Mouse (Mus musculus) lung, embryonic 16.5 days (tissue): ENCODE measurements at regions not wholly inside any gene's neighbourhood (a gene's known extent, or its start where the extent isn't known, plus 50 kb on each side); places are given as distances from the start of the nearest gene placed in this dataset.

ENCODE experiments used
- ATAC-seq: fragments of 200-750 bp; cut with Nextera tagmentation; 2 replicates; pipeline ENCODE4 v1.8.0; 2017; ENCODE audit warnings: low read depth, mild to moderate bottlenecking, moderate library complexity
- H3K27ac ChIP-seq: fragments of 300-500 bp; sonication (generic); 2 replicates; pipeline ENCODE4 v1.5.1; 2014; ENCODE audit warnings: mild to moderate bottlenecking, control low read depth, low read length
- H3K27me3 ChIP-seq: fragments of 300-500 bp; sonication (generic); 2 replicates; pipeline ENCODE4 v1.6.1; 2014; ENCODE audit warnings: low read depth, low read length, mixed read lengths; ENCODE audit not compliant: control insufficient read depth, insufficient read depth
- H3K36me3 ChIP-seq: fragments of 300-500 bp; sonication (generic); 2 replicates; pipeline ENCODE4 v1.6.1; 2014; ENCODE audit warnings: low read length; ENCODE audit not compliant: control insufficient read depth, insufficient read depth
- H3K4me1 ChIP-seq: fragments of 300-500 bp; sonication (generic); replicated peaks from 2 replicates; pipeline ENCODE4 v1.6.1; 2014; ENCODE audit warnings: low read length, mixed read lengths; ENCODE audit not compliant: control insufficient read depth, insufficient read depth
- H3K4me2 ChIP-seq: fragments of 300-500 bp; sonication (generic); 2 replicates; pipeline ENCODE4 v1.6.1; 2014; ENCODE audit warnings: low read depth, low read length, control low read depth
- H3K4me3 ChIP-seq: fragments of 300-500 bp; sonication (generic); 2 replicates; pipeline ENCODE4 v1.5.1; 2014; ENCODE audit warnings: mild to moderate bottlenecking, low read length, control low read depth
- H3K9ac ChIP-seq: fragments of 300-500 bp; sonication (generic); 2 replicates; pipeline ENCODE4 v1.6.1; 2014; ENCODE audit warnings: low read length, control low read depth
- H3K9me3 ChIP-seq: fragments of 300-500 bp; sonication (generic); 2 replicates; pipeline ENCODE4 v1.6.1; 2016; ENCODE audit warnings: low read length; ENCODE audit not compliant: control insufficient read depth
- WGBS: fragments of 180-500 bp; shearing (Covaris S2); extraction: QIAGEN DNeasy Blood & Tissue Kit; methylation state at CpG from one replicate; pipeline ENCODE4 v1.1.7; 2014; 5-methylcytosine and 5-hydroxymethylcytosine counted together

DNA sequence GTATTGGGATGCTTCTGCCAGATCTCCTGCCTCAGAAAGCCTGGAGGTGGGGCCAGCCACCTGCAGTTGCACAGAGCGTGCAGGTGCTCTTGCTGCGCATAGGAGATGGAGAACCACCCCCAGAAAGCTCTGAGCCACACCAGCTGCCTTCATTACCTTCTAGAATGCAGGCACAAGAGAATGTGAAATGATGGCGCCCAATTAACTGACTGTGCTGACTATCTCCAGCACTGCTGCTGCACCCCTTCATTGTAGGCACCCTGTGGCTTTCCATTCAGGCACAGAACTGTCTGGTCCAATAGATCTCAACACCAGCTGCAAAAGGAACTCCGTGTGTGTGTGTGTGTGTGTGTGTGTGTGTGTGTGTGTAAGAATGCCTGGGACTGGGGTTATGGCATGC lies 138.6 kb downstream of the H2al1j start:
- Histone ChIP-seq H3K27me3 (no peaks in the 10 kb centered on the region), H3K27ac (no peak overlapping the region), H3K4me1 (no peaks in the 10 kb centered on the region), H3K36me3 (no peaks in the 10 kb centered on the region), H3K9me3 (no peaks in the 10 kb centered on the region), H3K9ac (no peak overlapping the region), H3K4me2 (no peak overlapping the region), H3K4me3 (no peak overlapping the region)
- WGBS, result 74% methylated on average over 4 of the region's 4 CpGs
- ATAC-seq, result no peak

DNA sequence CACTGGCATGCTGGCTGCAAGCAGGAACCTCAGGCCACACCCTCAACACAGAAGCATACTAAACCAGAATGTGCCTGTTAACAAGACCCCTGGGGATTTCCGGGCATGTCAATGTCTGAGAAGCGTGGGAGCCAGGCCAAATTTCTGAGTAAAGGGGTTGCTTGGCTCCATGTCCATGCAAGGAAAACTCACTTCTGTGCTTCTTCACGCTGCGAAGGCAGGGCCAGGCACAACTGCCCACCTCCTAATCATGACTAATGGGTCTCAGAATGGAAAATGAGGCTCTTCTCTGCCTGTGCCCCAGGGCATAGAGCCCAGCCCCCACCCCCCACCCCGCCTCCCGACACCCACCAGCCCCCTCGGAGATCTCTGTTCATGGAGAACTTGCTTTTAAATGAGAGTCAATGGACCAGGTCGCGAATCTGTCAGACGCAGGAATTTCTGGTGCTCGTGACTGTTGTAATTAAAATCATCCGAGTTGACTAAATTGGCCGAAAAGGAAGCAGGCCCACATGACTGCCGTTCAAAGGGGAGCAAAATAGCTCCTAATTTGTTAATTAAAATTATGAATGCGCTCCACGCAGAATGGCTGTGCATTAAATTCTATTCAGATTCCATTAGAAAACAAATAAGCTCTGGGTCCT lies 152.2 kb downstream of the H2al1j start:
- H3K4me1 ChIP-seq, result no peaks in the 10 kb centered on the region
- no peaks in the 10 kb centered on the region; the same call in 1 of the 2 replicates for H3K27me3 ChIP-seq
- no peaks in the 10 kb centered on the region for H3K9me3 ChIP-seq
- no peaks in the 10 kb centered on the region for H3K36me3 ChIP-seq
- no peak overlapping the region for H3K9ac ChIP-seq
- no peak overlapping the region for H3K27ac ChIP-seq
- 74% methylated on average over 16 of the region's 16 CpGs for WGBS
- no peak for ATAC-seq
- no peak overlapping the region for H3K4me2 ChIP-seq
- no peak overlapping the region for H3K4me3 ChIP-seq

GRCm38 (mm10) chrX:11482141-11482540 lies 154.5 kb downstream of the H2al1j start:
- Histone ChIP-seq H3K4me3 (no peak overlapping the region), H3K9ac (no peak overlapping the region), H3K4me1 (peaks cover 5% of the 10 kb centered on the region; the same call in 1 of the 2 replicates), H3K4me2 (no peak overlapping the region), H3K27me3 (no peaks in the 10 kb centered on the region; the same call in 1 of the 2 replicates), H3K9me3 (no peaks in the 10 kb centered on the region), H3K27ac (no peak overlapping the region), H3K36me3 (no peaks in the 10 kb centered on the region)
- 59% methylated on average over 7 of the region's 7 CpGs for WGBS
- ATAC-seq, result peak; percentile 78

DNA sequence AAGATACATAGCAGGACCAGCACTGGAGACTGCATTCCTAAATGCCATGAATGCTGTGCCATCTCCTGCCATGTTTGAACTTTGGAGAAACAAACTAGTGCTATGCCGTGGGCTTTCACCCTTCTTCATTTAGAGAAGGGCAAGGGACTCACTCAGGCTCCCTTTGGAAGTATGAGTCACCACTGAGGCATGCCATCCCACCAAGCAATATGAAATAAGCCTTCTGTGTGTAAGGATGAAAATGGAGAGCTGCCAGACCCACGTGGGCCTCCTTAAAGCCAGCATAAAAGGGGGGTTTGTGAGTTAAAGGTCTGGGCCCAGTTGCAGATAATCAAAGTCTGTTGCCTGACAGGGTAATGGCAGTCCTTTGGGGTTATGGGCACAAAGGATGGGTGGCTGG lies 159.0 kb downstream of the H2al1j start:
- peak; percentile 34; the same call in 1 of the 2 replicates for ATAC-seq
- H3K27ac ChIP-seq, result peak overlapping the region; percentile 49; the same call in 1 of the 2 replicates

GRCm38 (mm10) chrX:11487876-11488275 lies 160.3 kb downstream of the H2al1j start:
- no peak overlapping the region for H3K27ac ChIP-seq
- H3K4me3 ChIP-seq, result no peak overlapping the region
- peaks cover 12% of the 10 kb centered on the region for H3K4me1 ChIP-seq
- no peaks in the 10 kb centered on the region for H3K27me3 ChIP-seq
- WGBS, result 43% methylated on average over 5 of the region's 5 CpGs
- peak; percentile 83 for ATAC-seq
- H3K9me3 ChIP-seq, result no peaks in the 10 kb centered on the region
- no peak overlapping the region for H3K9ac ChIP-seq
- no peak overlapping the region for H3K4me2 ChIP-seq
- H3K36me3 ChIP-seq, result no peaks in the 10 kb centered on the region

More for the DNA sequence above, 159.0 kb downstream of the H2al1j start:
- no peaks in the 10 kb centered on the region for H3K36me3 ChIP-seq
- no peaks in the 10 kb centered on the region for H3K9me3 ChIP-seq
- H3K4me2 ChIP-seq, result no peak overlapping the region
- H3K27me3 ChIP-seq, result no peaks in the 10 kb centered on the region
- H3K9ac ChIP-seq, result no peak overlapping the region
- no peak overlapping the region for H3K4me3 ChIP-seq
- 34% methylated on average over 2 of the region's 2 CpGs for WGBS
- peaks cover 8% of the 10 kb centered on the region; the same call in 1 of the 2 replicates for H3K4me1 ChIP-seq

DNA sequence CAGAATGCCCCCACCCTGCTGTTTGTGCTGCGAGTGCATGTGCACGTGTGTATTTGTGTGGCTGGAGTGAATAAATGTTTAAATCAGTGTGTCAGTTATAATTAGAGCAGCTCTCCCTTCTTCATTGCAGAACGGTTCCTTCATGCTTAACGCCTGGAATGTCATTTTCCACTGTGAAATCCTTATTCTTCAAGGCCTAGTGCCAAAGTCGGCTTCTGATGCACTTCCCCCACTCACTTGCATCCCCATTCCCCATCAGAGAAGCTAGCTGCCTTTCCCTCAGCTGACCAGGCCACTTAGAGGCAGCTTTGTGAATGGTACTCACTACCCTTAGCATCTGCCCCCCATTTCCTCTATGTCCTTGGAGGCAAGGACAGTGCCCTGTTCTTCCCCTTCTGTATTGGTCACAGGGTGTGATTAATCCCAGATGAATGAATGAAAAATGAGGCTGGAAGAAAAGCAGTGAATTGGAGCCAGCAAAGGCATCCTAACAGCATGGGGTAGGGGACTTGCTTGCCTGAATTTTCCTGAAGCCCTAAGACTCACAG lies 162.6 kb downstream of the H2al1j start:
- Histone ChIP-seq H3K4me1 (peaks cover 18% of the 10 kb centered on the region), H3K27me3 (no peaks in the 10 kb centered on the region; the same call in 1 of the 2 replicates), H3K9ac (no peak overlapping the region), H3K4me2 (no peak overlapping the region), H3K4me3 (no peak overlapping the region), H3K9me3 (no peaks in the 10 kb centered on the region), H3K36me3 (no peaks in the 10 kb centered on the region), H3K27ac (no peak overlapping the region)
- WGBS, result 62% methylated on average over 5 of the region's 5 CpGs
- ATAC-seq, result no peak

DNA sequence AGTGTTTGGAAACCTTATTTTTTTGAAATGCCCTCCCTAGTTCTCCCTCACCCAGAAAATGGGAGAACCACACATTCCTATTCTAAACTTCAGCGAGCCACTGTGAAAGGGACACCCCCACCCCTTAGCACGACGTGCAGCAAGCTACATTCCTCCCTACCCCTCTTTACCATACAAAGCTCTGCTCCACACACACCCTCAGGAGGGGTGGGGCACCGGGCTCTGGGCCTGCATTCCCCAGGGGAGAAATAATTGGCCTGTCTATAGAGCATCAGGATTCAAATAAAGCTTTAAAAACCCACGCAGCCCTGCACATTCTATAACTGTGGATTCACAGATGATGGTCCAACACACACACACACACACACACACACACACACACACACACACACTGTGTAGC lies 163.6 kb downstream of the H2al1j start:
- Histone ChIP-seq H3K27me3 (no peaks in the 10 kb centered on the region; the same call in 1 of the 2 replicates), H3K36me3 (no peaks in the 10 kb centered on the region), H3K4me3 (no peak overlapping the region), H3K4me1 (peaks cover 18% of the 10 kb centered on the region), H3K4me2 (no peak overlapping the region), H3K9ac (no peak overlapping the region), H3K9me3 (no peaks in the 10 kb centered on the region), H3K27ac (no peak overlapping the region)
- 30% methylated on average over 5 of the region's 5 CpGs for WGBS
- peak; percentile 50; the same call in 1 of the 2 replicates for ATAC-seq

DNA sequence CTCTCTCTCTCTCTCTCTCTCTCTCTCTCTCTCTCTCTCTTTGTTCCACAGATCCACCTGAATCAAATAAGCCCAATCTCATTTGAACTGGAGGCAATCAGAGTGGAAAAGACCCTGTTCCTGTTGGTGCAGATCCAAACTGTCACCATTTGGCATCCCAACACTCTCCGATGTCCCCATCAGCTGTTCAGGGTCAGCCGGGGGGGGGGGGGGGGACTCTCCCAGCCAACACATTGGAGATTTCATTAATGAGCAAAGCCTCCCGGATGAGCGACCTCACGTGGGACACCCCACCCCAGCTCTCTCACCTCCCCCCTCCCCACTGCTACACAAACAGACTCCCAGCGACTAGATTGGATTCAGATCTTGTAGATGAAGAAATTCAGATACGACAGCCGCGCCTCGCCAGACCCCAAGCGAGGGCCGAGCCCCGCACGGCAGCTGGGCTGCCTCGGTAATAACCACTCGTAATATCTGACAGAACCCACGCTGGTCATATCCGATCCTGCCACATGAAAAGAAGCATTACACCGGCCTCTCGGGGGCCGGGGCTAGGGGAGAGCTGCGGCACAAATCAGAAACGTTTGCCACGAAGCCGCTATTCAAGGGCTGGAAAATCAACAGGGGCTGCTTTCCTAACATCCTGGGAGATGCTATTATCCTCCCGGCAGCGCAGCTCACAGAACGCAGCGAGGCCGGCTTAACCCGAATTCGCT lies 164.2 kb downstream of the H2al1j start:
- H3K36me3 ChIP-seq, result no peaks in the 10 kb centered on the region
- no peak overlapping the region for H3K27ac ChIP-seq
- ATAC-seq, result no peak
- peak overlapping the region; percentile 11 for H3K4me2 ChIP-seq
- WGBS, result 24% methylated on average over 31 of the region's 32 CpGs
- H3K9ac ChIP-seq, result peak overlapping the region; percentile 31; the same call in 1 of the 2 replicates
- H3K4me3 ChIP-seq, result no peak overlapping the region
- peaks cover 16% of the 10 kb centered on the region for H3K4me1 ChIP-seq
- H3K9me3 ChIP-seq, result no peaks in the 10 kb centered on the region
- H3K27me3 ChIP-seq, result no peaks in the 10 kb centered on the region; the same call in 1 of the 2 replicates

DNA sequence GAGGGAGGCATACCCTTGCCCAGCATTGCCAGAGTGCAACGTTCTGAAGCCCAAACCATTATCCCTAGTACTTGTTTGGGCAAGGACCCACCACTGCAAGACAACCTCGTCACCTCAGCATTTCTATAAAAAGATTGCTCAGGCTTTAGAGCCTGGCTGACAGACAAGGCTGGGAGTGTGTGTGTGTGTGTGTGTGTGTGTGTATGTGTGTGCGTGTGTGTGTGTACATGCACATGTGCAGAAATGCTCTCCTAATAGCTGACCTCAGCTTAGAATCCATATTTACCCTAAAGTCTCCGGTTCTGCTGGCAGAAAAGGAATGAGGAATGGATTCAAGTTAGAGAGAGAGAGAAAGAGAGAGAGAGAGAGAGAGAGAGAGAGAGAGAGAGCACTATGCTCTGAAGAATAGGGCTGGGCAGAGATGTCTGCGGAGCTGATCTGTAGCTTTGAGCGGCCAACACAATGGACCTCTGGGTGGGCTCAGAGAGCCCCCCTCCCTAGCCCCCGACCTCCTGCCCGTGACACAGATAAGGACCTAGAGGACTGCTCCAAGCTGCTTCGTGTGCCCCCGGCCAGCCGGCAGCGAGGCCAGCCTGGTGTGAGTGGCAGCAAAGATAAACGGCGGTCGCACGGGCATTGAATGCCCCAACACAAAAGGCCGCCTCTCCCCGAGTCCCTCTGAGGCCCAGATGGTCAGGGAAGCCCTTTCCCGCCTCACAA lies 166.1 kb downstream of the H2al1j start:
- H3K9ac ChIP-seq, result peak overlapping the region; percentile 53
- 28% methylated on average over 19 of the region's 19 CpGs for WGBS
- no peaks in the 10 kb centered on the region; the same call in 1 of the 2 replicates for H3K27me3 ChIP-seq
- H3K27ac ChIP-seq, result peak overlapping the region; percentile 66
- peaks cover 12% of the 10 kb centered on the region for H3K4me1 ChIP-seq
- peak overlapping the region; percentile 62 for H3K4me2 ChIP-seq
- H3K9me3 ChIP-seq, result no peaks in the 10 kb centered on the region
- H3K36me3 ChIP-seq, result no peaks in the 10 kb centered on the region
- ATAC-seq, result peak; percentile 50
- peak overlapping the region; percentile 31 for H3K4me3 ChIP-seq
